Mouse (Mus musculus) thymus, adult 18-20 months (tissue): Measurements from ENCODE around the gene Zfyve28.
A peak's percentile ranks its signal among the peaks of the same experiment; 100 is the strongest.

ENCODE experiments used
- DNase-seq, 2 experiments: peaks; one replicate each; pipeline ENCODE4 v3.0.0; 2022; ENCODE audit warnings: mixed read lengths in 2 of 2

Zfyve28 gene

GRCm38 (mm10) chr5:34285285-34285684, 3.0 kb downstream of the Zfyve28 start:
- no peak for DNase-seq

DNA sequence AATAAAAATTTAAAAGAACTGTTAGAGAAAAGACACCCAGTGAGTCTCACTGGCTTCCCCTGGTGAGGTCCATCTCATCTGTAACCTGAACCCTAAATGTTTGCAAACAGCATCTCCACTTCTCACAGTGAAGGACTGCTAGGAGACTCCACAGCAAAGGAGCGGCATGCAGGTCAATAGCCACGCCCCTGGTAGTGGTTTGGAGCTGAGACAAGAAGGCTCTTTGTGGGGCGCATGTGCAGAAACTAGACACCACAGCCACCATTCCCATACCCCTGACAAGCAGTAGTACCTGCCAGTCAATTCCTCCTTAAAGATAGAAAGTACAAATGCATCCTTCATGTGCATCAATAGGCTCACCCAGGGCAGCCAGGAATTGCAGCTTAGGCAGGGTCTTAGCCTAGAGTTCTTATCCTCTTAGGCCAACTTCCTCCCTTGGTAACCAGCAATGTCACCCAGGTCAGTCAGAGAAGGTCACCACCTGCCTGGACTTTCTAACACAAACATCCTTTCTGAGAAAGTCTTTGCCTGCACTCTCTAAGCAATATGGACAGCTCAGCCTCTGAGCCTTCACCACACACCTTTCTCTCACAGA, 4.0 kb downstream of the Zfyve28 start:
- DNase-seq = no peak

GRCm38 (mm10) chr5:34283355-34283754, 4.9 kb downstream of the Zfyve28 start:
- no peak for DNase-seq

DNA sequence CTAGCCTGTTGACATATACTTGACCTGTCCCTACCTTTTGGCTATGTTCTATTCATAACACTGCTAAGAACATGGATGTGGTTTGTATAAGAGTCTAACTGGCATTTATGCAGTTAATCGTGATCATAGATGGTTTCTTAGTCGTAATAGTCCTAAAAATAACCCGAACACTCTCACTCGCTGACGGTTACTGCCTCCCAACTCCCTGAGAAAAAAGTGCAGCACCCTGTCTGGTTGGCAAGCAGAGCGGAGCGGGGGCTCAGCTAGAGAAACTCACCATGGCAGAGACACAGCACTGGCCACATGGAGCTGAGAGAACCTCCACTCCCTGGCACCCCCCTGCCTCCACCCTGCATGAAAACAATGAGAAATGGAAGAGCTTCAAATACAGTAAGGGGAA, 7.3 kb downstream of the Zfyve28 start:
- no peak for DNase-seq

GRCm38 (mm10) chr5:34279214-34279613, 9.0 kb downstream of the Zfyve28 start:
- DNase-seq = no peak

- no peak for DNase-seq
Measured at GRCm38 (mm10) chr5:34278058-34278457, 10.2 kb downstream of the Zfyve28 start.

DNA sequence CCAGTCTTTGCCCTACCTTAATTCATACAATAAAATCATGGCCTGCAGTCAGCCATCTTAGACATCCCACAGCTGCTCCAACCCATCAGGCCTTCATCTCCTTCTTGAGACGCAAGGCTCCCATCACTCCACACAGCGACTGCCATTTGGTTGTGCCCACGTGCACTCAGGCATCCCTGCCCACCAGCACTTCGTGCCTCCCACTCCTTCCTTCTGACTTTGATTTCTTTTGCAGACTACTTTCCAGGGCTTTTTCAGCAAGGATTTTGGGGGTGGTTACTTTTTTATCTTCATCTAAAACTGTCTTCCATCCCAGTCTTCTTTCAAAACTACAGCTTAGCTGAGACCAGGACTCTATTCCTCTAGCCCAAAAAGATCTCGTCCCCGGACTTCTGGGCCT, 11.5 kb downstream of the Zfyve28 start:
- DNase-seq = no peak

DNA sequence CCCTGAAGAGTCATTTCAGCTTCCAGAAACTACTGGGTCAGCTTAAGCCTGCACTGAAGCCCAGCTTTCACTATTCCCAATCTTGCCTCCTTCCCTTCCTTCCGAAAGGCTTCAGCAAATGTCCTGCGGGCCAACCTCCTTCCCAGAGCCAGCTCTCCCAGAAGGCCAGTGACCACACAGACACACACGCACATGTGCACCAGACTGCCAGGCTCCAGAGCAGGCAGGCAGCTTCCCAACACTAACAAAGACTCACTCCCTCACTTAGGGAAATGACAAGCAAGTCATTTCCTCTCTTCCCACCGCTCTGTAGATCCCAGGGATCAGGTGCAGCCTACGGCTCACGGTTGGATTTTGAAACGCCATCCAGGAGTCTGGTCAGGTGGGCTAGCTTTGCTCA, 12.1 kb downstream of the Zfyve28 start:
- DNase-seq = no peak

DNA sequence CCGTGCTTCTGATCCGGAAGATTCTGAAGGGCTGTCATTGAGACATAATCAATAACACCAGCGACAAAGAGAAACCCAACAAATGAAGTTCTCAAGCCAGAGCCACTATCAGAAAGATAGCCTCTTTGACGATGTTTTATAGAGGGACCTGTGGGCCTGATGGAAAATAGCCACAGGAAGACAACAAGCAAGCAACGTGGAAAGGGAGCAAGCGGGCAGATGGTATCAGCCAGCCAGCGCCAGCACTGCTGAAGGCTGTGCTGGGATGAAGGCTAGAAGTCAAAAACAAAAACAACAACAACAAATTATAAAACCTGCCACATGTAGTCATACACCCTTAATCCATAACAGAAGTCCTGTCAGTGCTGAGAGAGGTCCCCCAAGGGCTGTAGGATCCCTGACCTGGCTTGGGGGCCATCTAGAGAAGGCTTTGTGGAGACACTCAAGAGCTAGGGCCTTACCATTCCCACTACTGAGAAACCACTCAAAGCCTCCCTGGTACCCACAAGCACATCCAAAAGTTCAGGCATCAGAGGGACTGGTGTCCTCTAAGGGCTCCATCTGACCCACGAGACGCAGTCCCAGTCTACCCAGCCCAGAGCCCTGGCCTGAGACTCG, 13.5 kb downstream of the Zfyve28 start:
- DNase-seq = no peak

DNA sequence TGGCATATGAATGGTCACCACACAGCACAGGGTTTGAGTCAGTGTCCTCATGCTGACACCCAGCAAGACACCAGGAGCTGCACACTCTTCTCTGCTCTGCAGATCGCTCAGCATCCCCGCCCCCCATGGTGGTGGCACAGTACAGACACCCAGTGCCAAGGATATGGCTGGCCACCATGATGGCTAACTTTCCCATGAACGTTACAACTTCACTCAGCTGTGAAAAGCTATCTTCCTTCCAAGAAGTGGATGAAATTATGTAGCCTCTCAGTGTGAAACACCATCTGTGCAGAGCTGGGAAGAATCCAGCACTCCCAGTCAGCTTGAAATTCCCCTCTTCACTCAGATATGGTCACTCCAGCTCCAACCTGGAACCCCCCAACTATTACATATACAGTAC, 14.0 kb downstream of the Zfyve28 start:
- no peak for DNase-seq

DNA sequence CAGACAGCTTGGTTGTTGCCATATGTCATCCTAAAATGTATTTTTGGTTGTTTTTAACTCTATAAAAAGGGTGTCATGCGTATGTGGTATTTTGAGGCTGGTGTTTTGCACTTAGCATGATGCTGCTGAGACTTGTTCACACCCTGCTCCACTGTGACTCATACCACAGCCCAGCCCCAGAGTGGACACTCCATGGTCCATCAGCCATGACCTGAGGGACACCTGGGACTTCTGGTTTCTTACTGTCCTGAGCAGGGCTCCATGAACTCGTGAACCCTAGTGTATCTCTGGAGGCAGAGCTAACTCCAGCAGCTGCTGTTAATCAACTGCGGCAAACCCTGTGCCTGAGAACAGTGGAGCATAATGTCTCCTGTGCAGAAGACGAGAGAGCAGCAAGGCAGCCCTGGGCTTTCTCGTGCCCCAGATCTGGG, 15.0 kb downstream of the Zfyve28 start:
- DNase-seq = no peak

GRCm38 (mm10) chr5:34271743-34272142, 16.5 kb downstream of the Zfyve28 start:
- no peak for DNase-seq

DNA sequence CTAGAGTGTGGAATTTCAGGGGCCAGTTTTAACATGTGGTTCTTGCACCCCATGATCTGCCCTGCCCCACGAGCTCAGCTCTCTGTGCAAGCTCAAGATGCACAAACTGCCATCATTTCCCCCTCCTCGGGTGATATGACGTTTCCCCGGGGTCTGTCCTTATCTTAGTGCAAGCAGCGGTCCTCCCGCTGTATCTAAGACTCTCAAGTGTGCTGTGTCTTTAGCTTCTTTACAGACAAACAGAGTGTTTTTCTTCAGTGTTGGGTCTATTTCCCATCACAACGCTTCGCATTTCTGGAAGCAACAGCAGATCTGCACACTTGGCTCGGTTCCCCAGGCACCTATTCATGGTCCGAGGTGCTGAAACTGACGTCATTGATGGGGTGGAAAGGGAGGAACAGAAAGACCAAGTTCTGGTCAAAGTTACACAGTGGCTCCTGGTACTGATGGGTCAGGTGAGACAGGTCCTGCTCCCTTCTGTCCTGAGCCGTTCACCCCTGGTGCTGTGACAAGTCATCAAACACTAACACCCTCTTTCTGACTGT, 18.3 kb downstream of the Zfyve28 start:
- no peak for DNase-seq

DNA sequence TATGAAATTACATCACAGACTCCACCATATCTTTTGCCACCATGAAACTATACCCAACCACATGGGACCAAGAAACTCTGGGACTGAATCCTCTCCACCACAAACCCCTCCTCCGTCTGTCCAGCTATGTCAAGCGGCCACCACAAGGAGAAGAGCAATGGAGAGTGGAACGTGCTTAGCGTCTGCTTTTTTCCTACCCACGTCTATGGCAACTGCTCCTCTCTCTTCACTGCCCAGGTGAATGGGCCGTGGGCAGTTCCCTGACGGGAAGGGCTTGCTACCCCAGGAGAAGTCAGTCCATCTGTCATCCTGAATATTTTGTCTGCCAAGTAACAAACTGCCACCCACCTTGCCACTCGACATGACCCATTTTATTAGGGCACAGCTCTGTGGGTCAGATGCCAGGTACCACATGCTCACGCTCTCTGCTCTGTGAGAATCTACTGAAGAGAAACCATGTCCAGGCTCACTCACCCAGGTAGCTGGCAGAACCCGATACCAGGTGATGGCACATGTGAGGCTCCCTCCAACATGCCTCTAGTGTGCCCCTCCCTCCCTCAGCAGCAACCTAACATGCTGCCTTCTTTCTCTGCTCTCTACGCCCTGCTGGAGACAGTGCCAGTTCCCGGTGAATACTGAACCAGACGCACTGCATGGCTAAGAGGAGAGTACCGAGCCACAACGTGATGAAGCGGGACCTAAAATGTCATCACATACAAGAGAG, 18.9 kb downstream of the Zfyve28 start:
- no peak for DNase-seq

DNA sequence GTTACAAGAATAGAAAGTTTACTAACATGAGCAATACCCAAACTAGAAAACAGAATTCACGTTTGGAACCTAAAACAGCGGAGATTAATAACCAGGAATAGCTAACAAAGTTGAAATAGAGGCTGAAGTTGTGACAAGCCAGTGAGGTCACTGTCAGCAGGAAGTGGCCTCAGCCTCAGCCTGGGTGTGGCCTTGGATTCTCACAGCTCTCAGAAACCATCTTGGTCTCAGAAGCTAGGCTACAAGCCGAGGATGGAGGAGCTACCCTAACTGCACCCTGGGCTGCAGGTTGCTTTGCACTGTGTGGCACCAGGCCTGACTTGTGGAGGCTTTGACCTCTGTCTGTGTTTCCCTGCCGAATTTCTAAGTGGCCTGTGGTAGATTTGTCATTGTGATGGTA, 22.2 kb downstream of the Zfyve28 start:
- no peak for DNase-seq

GRCm38 (mm10) chr5:34259172-34259816, 29.0 kb downstream of the Zfyve28 start:
- DNase-seq = no peak

DNA sequence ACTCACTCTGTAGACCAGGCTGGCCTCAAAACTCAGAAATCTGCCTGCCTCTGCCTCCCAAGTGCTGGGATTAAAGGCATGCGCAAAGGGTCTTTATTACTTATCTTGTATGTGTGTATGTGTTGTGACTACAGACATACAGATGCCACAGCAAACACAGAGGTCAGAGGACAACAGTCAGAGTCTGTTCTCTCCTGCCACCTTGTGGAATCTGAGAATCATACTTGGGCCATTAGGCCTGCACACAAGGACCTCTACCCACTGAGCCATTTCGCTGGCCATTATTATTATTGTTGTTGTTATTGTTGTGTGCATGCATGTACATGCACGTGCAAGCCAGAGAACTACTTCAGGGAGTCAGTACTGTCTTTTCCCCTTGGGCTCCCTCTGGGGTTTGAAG, 33.1 kb downstream of the Zfyve28 start:
- DNase-seq = no peak

- no peak for DNase-seq
Measured at GRCm38 (mm10) chr5:34254309-34254708, 33.9 kb downstream of the Zfyve28 start.

GRCm38 (mm10) chr5:34252967-34253519, 35.2 kb downstream of the Zfyve28 start:
- DNase-seq = no peak

GRCm38 (mm10) chr5:34252307-34252966, 35.8 kb downstream of the Zfyve28 start:
- peak in 1 of 2 experiments; percentile 49 for DNase-seq

GRCm38 (mm10) chr5:34251794-34252193, 36.5 kb downstream of the Zfyve28 start:
- no peak for DNase-seq

DNA sequence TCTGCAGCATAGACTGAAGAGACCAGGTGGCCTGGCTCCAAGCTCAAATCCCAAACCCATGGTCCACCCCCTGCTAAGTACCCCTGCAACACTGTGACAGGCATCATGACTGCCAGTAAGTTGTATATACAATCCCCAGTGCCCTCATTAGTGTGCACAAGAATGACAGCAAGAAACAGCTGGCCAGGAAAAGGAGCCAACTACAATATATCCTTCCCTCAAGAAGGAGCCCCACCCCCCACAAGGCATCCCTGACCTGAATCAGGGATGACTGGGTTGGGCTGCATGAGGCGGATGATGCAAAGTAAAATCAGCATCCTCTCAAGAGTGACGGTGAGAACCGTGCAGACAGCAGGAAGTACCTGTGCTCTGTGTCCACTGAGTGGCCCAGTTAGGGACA, 38.2 kb downstream of the Zfyve28 start:
- DNase-seq = peak in 1 of 2 experiments; percentile 31

GRCm38 (mm10) chr5:34249132-34249531, 39.1 kb downstream of the Zfyve28 start:
- peak in 1 of 2 experiments; percentile 57 for DNase-seq
